Mouse (Mus musculus): ENCODE data around the gene Abca13.

DNA sequence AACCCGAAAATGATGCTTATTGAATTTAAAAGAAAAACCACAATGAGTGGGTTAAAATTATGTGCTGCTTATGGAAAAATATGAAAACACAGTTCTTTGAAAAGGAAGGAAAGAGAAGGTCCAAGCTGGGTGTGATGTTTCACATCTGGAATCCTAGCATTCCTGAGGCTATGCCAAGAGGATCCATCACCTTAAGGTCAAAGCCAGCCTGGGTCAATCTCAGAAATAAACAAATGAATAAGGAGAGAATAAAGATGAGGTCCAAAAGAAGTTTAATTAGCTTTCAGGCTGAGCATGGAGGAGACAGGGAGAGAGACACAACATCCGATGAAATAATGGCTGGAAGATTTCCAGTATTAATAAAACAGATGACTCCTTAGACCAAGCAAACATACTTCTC is 405.6 kb downstream of the Abca13 start:
- no peak for TF ChIP-seq POLR2A (IDR thresholded peaks at IDR 0.05; ENCODE audit: control insufficient read depth, low read depth, low read length)
- no peak for TF ChIP-seq CTCF (IDR thresholded peaks at IDR 0.05; ENCODE audit: control insufficient read depth, insufficient read depth, insufficient replicate concordance, low read depth, low read length)

Measured in testis, adult 2 months (tissue).